Mouse (Mus musculus) CD4-positive, CD25-positive, alpha-beta regulatory T cell, adult 4 months (primary cell): Measurements from ENCODE around the gene Acad9. TPM values are rescaled to one million over a fixed set of nuclear protein-coding genes. Genes with fewer than 3 reads are reported as not detected.
"Not testable (repeated sequence)": the region's sequence is repeated elsewhere in the genome, so short reads cannot be mapped to it uniquely, and the experiment has no call there.

Experiments
- ATAC-seq: one replicate; pipeline ENCODE4 v1.8.0; 2017
- polyA plus RNA-seq, 2 experiments: library from polyadenylated mRNA; unstranded; fragments of 100-300 nt; shearing (Covaris generic); gene quantifications; one replicate each; pipeline ENCODE4 v1.2.1; 2017

Acad9 gene
- polyA plus RNA-seq, 2 experiments from 2014 or later, result 41.6 to 42.2 TPM

GRCm38 (mm10) chr3:36095371-36095770, 29.6 kb downstream of the Acad9 start:
- no peak for ATAC-seq

GRCm38 (mm10) chr3:36116076-36116475, 50.3 kb downstream of the Acad9 start:
- ATAC-seq, result no peak

- no peak for ATAC-seq
Observed at GRCm38 (mm10) chr3:36119684-36120548, 54.1 kb downstream of the Acad9 start.

- not testable (repeated sequence) for ATAC-seq
Observed at GRCm38 (mm10) chr3:36126176-36126575, 60.4 kb downstream of the Acad9 start.

- ATAC-seq, result no peak
Observed at GRCm38 (mm10) chr3:36136152-36136551, 70.4 kb downstream of the Acad9 start.

- peak; percentile 49 for ATAC-seq
Observed at GRCm38 (mm10) chr3:36137560-36137959, 71.8 kb downstream of the Acad9 start.

GRCm38 (mm10) chr3:36138171-36138660, 72.4 kb downstream of the Acad9 start:
- no peak for ATAC-seq

- no peak for ATAC-seq
Observed at GRCm38 (mm10) chr3:36138996-36139395, 73.2 kb downstream of the Acad9 start.

Other genes starting within 250 kb of the Acad9 start
- 100 to 1,000 TPM in 1 of 2 experiments, 10 to 100 TPM in 1; 95.9 to 129 TPM for gene Dcun1d1, start 128.5 kb upstream of the Acad9 start, polyA plus RNA-seq
- 10 to 100 TPM; 23.6 to 35.7 TPM for gene Mccc1, start 65.3 kb upstream of the Acad9 start, polyA plus RNA-seq
- not detected for gene Ccdc144b, start 12.4 kb upstream of the Acad9 start, polyA plus RNA-seq
- gene D3Ertd254e, start 85.0 kb downstream of the Acad9 start, polyA plus RNA-seq, result 1 to 10 TPM; 7.5 to 7.9 TPM
- gene Qrfpr, start 156.3 kb downstream of the Acad9 start, polyA plus RNA-seq, result not detected